Mouse (Mus musculus): ENCODE data around the gene Ttll9. TPM values are rescaled to one million over a fixed set of nuclear protein-coding genes. Genes with fewer than 3 reads are reported as not detected.

The Ttll9 gene
- polyA plus RNA-seq, 1 experiment = 3.8 TPM

- Histone ChIP-seq H3K4me3 (replicated peaks; ENCODE audit: extremely low read depth, low read depth, low read length) (no peak overlapping the region), H3K4me1 (ENCODE audit: control insufficient read depth, insufficient read depth, low read length) (no peaks in the 10 kb centered on the region)
- WGBS = 65% methylated on average over 5 of the region's 5 CpGs
- DNase-seq = no peak
- no peak for TF ChIP-seq CTCF (IDR thresholded peaks at IDR 0.05; ENCODE audit: insufficient read depth, low read length)
- TF ChIP-seq POLR2A (IDR thresholded peaks at IDR 0.05; ENCODE audit: borderline replicate concordance, extremely low read depth, low read depth, low read length) = no peak
These were observed 71.4 kb downstream of the Ttll9 start for GRCm38 (mm10) chr2:153033545-153034230.

- DNase-seq = no peak
- TF ChIP-seq CTCF (IDR thresholded peaks at IDR 0.05; ENCODE audit: insufficient read depth, low read length) (no peak), POLR2A (IDR thresholded peaks at IDR 0.05; ENCODE audit: borderline replicate concordance, extremely low read depth, low read depth, low read length) (no peak)
- Histone ChIP-seq H3K4me1 (ENCODE audit: control insufficient read depth, insufficient read depth, low read length) (no peaks in the 10 kb centered on the region), H3K4me3 (replicated peaks; ENCODE audit: extremely low read depth, low read depth, low read length) (no peak overlapping the region)
- 29% methylated on average over 2 of the region's 2 CpGs for whole genome bisulfite sequencing
These were observed 74.4 kb downstream of the Ttll9 start for GRCm38 (mm10) chr2:153036690-153037089.

GRCm38 (mm10) chr2:153043886-153044285, 81.6 kb downstream of the Ttll9 start:
- Histone ChIP-seq H3K4me1 (ENCODE audit: control insufficient read depth, insufficient read depth, low read length) (no peaks in the 10 kb centered on the region), H3K4me3 (replicated peaks; ENCODE audit: extremely low read depth, low read depth, low read length) (no peak overlapping the region)
- 53% methylated on average over 3 of the region's 3 CpGs for WGBS
- TF ChIP-seq CTCF (IDR thresholded peaks at IDR 0.05; ENCODE audit: insufficient read depth, low read length) (no peak), POLR2A (IDR thresholded peaks at IDR 0.05; ENCODE audit: borderline replicate concordance, extremely low read depth, low read depth, low read length) (no peak)
- no peak for DNase-seq

- WGBS = 26% methylated on average over 8 of the region's 8 CpGs
- TF ChIP-seq CTCF (IDR thresholded peaks at IDR 0.05; ENCODE audit: insufficient read depth, low read length) = no peak
- TF ChIP-seq POLR2A (IDR thresholded peaks at IDR 0.05; ENCODE audit: borderline replicate concordance, extremely low read depth, low read depth, low read length) = no peak
- Histone ChIP-seq H3K4me3 (replicated peaks; ENCODE audit: extremely low read depth, low read depth, low read length) (no peak overlapping the region), H3K4me1 (ENCODE audit: control insufficient read depth, insufficient read depth, low read length) (no peaks in the 10 kb centered on the region)
- DNase-seq = no peak
These were observed 83.6 kb downstream of the Ttll9 start for GRCm38 (mm10) chr2:153045884-153046299.

GRCm38 (mm10) chr2:153047828-153048465, 85.7 kb downstream of the Ttll9 start:
- peak; percentile 53 for DNase-seq
- no peak overlapping the region for H3K4me3 ChIP-seq (replicated peaks; ENCODE audit: extremely low read depth, low read depth, low read length)
- no peak for TF ChIP-seq POLR2A (IDR thresholded peaks at IDR 0.05; ENCODE audit: borderline replicate concordance, extremely low read depth, low read depth, low read length)
- peak; percentile 85 for TF ChIP-seq CTCF (IDR thresholded peaks at IDR 0.05; ENCODE audit: insufficient read depth, low read length)
- H3K4me1 ChIP-seq (ENCODE audit: control insufficient read depth, insufficient read depth, low read length) = no peaks in the 10 kb centered on the region
- 39% methylated on average over 17 of the region's 17 CpGs for WGBS

GRCm38 (mm10) chr2:153049288-153049996, 87.2 kb downstream of the Ttll9 start:
- Histone ChIP-seq H3K4me3 (replicated peaks; ENCODE audit: extremely low read depth, low read depth, low read length) (no peak overlapping the region), H3K4me1 (ENCODE audit: control insufficient read depth, insufficient read depth, low read length) (no peaks in the 10 kb centered on the region)
- no peak for DNase-seq
- WGBS = 34% methylated on average over 9 of the region's 9 CpGs
- TF ChIP-seq CTCF (IDR thresholded peaks at IDR 0.05; ENCODE audit: insufficient read depth, low read length) (no peak), POLR2A (IDR thresholded peaks at IDR 0.05; ENCODE audit: borderline replicate concordance, extremely low read depth, low read depth, low read length) (no peak)

GRCm38 (mm10) chr2:153049997-153050358, 87.7 kb downstream of the Ttll9 start:
- 70% methylated on average over 4 of the region's 4 CpGs for WGBS
- no peak for TF ChIP-seq POLR2A (IDR thresholded peaks at IDR 0.05; ENCODE audit: borderline replicate concordance, extremely low read depth, low read depth, low read length)
- no peak for TF ChIP-seq CTCF (IDR thresholded peaks at IDR 0.05; ENCODE audit: insufficient read depth, low read length)
- Histone ChIP-seq H3K4me1 (ENCODE audit: control insufficient read depth, insufficient read depth, low read length) (no peaks in the 10 kb centered on the region), H3K4me3 (replicated peaks; ENCODE audit: extremely low read depth, low read depth, low read length) (no peak overlapping the region)
- DNase-seq = no peak

- WGBS = 76% methylated on average over 6 of the region's 6 CpGs
- TF ChIP-seq CTCF (IDR thresholded peaks at IDR 0.05; ENCODE audit: insufficient read depth, low read length) (no peak), POLR2A (IDR thresholded peaks at IDR 0.05; ENCODE audit: borderline replicate concordance, extremely low read depth, low read depth, low read length) (no peak)
- Histone ChIP-seq H3K4me1 (ENCODE audit: control insufficient read depth, insufficient read depth, low read length) (no peaks in the 10 kb centered on the region), H3K4me3 (replicated peaks; ENCODE audit: extremely low read depth, low read depth, low read length) (no peak overlapping the region)
- DNase-seq = no peak
These were observed 88.8 kb downstream of the Ttll9 start for GRCm38 (mm10) chr2:153051095-153051494.

GRCm38 (mm10) chr2:153051537-153051936, 89.3 kb downstream of the Ttll9 start:
- TF ChIP-seq POLR2A (IDR thresholded peaks at IDR 0.05; ENCODE audit: borderline replicate concordance, extremely low read depth, low read depth, low read length) = no peak
- TF ChIP-seq CTCF (IDR thresholded peaks at IDR 0.05; ENCODE audit: insufficient read depth, low read length) = no peak
- DNase-seq = no peak
- Histone ChIP-seq H3K4me1 (ENCODE audit: control insufficient read depth, insufficient read depth, low read length) (no peaks in the 10 kb centered on the region), H3K4me3 (replicated peaks; ENCODE audit: extremely low read depth, low read depth, low read length) (no peak overlapping the region)
- WGBS = 65% methylated on average over 9 of the region's 9 CpGs
